Mouse (Mus musculus) megakaryocyte, embryonic 14.5 days (primary cell): Measurements from ENCODE around the gene Hs3st3a1. TPM values are rescaled to one million over a fixed set of nuclear protein-coding genes. Genes with fewer than 3 reads are reported as not detected.

Experiments
- H3K27me3 ChIP-seq: replicated peaks from 2 replicates; pipeline ENCODE3; 2012; ENCODE audit warnings: inconsistent platforms
- H3K36me3 ChIP-seq: replicated peaks from 2 replicates; pipeline ENCODE3; 2012; ENCODE audit warnings: low read length, inconsistent platforms, mixed read lengths
- H3K4me1 ChIP-seq: 2 replicates; pipeline ENCODE4 v1.6.1; 2012; ENCODE audit warnings: inconsistent platforms
- H3K4me3 ChIP-seq: replicated peaks from 2 replicates; pipeline ENCODE3; 2012; ENCODE audit warnings: moderate library complexity, mild to moderate bottlenecking, inconsistent platforms
- H3K9me3 ChIP-seq: 2 replicates; pipeline ENCODE4 v1.6.1; 2012; ENCODE audit warnings: inconsistent platforms
- FLI1 ChIP-seq: IDR thresholded peaks from 2 replicates; pipeline ENCODE4 v1.6.1; 2012; ENCODE audit warnings: low read length, inconsistent platforms, mixed read lengths
- GATA1 ChIP-seq: IDR thresholded peaks from 3 replicates; pipeline ENCODE4 v1.6.1; 2012; ENCODE audit warnings: mixed read lengths, low read length, inconsistent platforms, borderline replicate concordance
- polyA plus RNA-seq: library from polyadenylated mRNA; stranded (reverse); fragments of >175 nt; gene quantifications from 2 replicates; pipeline ENCODE4 v1.2.3, GENCODE M21; 2012; ENCODE audit warnings: low replicate concordance; ENCODE audit not compliant: insufficient read depth

Gene Hs3st3a1
- polyA plus RNA-seq, 1 experiment: 0.03 TPM

- H3K27me3 ChIP-seq: peaks cover 1% of the 10 kb centered on the region
- H3K4me3 ChIP-seq: no peak overlapping the region
- no peaks in the 10 kb centered on the region for H3K36me3 ChIP-seq
- TF ChIP-seq GATA1 (no peak), FLI1 (no peak)
- H3K4me1 ChIP-seq: no peaks in the 10 kb centered on the region
- H3K9me3 ChIP-seq: peaks cover 3% of the 10 kb centered on the region; the same call in 1 of the 2 replicates
Observed at GRCm38 (mm10) chr11:64544236-64544635, 109.1 kb downstream of the Hs3st3a1 start.

GRCm38 (mm10) chr11:64549380-64549779, 114.2 kb downstream of the Hs3st3a1 start:
- TF ChIP-seq FLI1 (no peak), GATA1 (no peak)
- H3K9me3 ChIP-seq: no peaks in the 10 kb centered on the region
- H3K36me3 ChIP-seq: no peaks in the 10 kb centered on the region
- H3K4me3 ChIP-seq: no peak overlapping the region
- H3K27me3 ChIP-seq: no peaks in the 10 kb centered on the region
- no peaks in the 10 kb centered on the region for H3K4me1 ChIP-seq

GRCm38 (mm10) chr11:64549955-64550354, 114.8 kb downstream of the Hs3st3a1 start:
- Histone ChIP-seq H3K27me3 (no peaks in the 10 kb centered on the region), H3K4me1 (no peaks in the 10 kb centered on the region), H3K4me3 (no peak overlapping the region), H3K36me3 (no peaks in the 10 kb centered on the region), H3K9me3 (no peaks in the 10 kb centered on the region)
- TF ChIP-seq GATA1: no peak

- Histone ChIP-seq H3K4me3 (no peak overlapping the region), H3K4me1 (no peaks in the 10 kb centered on the region), H3K9me3 (no peaks in the 10 kb centered on the region), H3K36me3 (no peaks in the 10 kb centered on the region), H3K27me3 (no peaks in the 10 kb centered on the region)
- TF ChIP-seq FLI1 (no peak), GATA1 (no peak)
Observed at GRCm38 (mm10) chr11:64558282-64558681, 123.2 kb downstream of the Hs3st3a1 start.

GRCm38 (mm10) chr11:64559388-64559787, 124.3 kb downstream of the Hs3st3a1 start:
- Histone ChIP-seq H3K4me1 (no peaks in the 10 kb centered on the region), H3K36me3 (no peaks in the 10 kb centered on the region), H3K27me3 (no peaks in the 10 kb centered on the region), H3K9me3 (no peaks in the 10 kb centered on the region), H3K4me3 (no peak overlapping the region)
- TF ChIP-seq GATA1 (no peak), FLI1 (no peak)

GRCm38 (mm10) chr11:64560471-64560870, 125.3 kb downstream of the Hs3st3a1 start:
- no peaks in the 10 kb centered on the region for H3K4me1 ChIP-seq
- H3K36me3 ChIP-seq: no peaks in the 10 kb centered on the region
- no peaks in the 10 kb centered on the region for H3K27me3 ChIP-seq
- H3K9me3 ChIP-seq: no peaks in the 10 kb centered on the region
- TF ChIP-seq GATA1 (no peak), FLI1 (no peak)
- H3K4me3 ChIP-seq: no peak overlapping the region

GRCm38 (mm10) chr11:64562771-64563170, 127.6 kb downstream of the Hs3st3a1 start:
- no peak for TF ChIP-seq GATA1
- TF ChIP-seq FLI1: no peak
- H3K4me3 ChIP-seq: no peak overlapping the region
- H3K9me3 ChIP-seq: no peaks in the 10 kb centered on the region
- H3K4me1 ChIP-seq: no peaks in the 10 kb centered on the region
- no peaks in the 10 kb centered on the region for H3K27me3 ChIP-seq
- H3K36me3 ChIP-seq: no peaks in the 10 kb centered on the region

Other genes with a start within 250 kb of the Hs3st3a1 start
- gene F930015N05Rik, start 1.3 kb downstream of the Hs3st3a1 start, polyA plus RNA-seq: not detected in 2 replicates